Comparison of ENCODE assay signal across 19 mouse cellular contexts in genomic region chr10:95631568-95631967, GRCm38 (mm10). TPM values are rescaled to one million over a fixed set of nuclear protein-coding genes. Genes with fewer than 3 reads are reported as not detected.
A peak's percentile ranks its signal among the peaks of the same experiment; 100 is the strongest.
DNase-seq lines count a peak whose midpoint lies in the region; ATAC-seq lines count a peak whose summit lies in the region.
"Had no signal": no experiment of that assay in that cellular context is flagged by ENCODE, and none has a peak within 500 bp of the region (broad histone marks: within the 10 kb centered on the region; RNA-seq: fewer than 3 reads in every experiment).

No protein-coding gene starts in this region.

- intact Hi-C loops in left cerebral cortex, postnatal 4 days (cut with DNase I): no loop called here

- H3K4me3 ChIP-seq in forebrain, embryonic 10.5 days: no peak overlapping the region
- H3K4me3 ChIP-seq in forebrain, embryonic 15.5 days: no peak overlapping the region
- peak overlapping the region; percentile 28 for H3K4me3 ChIP-seq in erythroblast, embryonic 14.5 days (replicated peaks)
- no peak overlapping the region for H3K4me3 ChIP-seq in liver, embryonic 16.5 days (ENCODE audit: low read depth, low read length)
- no peak overlapping the region for H3K4me3 ChIP-seq in kidney, embryonic 16.5 days (ENCODE audit: low read length)
- H3K4me3 ChIP-seq: hindbrain, embryonic 13.5 days had no signal

- H3K4me1 ChIP-seq in forebrain, embryonic 10.5 days: peaks cover 7% of the 10 kb centered on the region; the same call in 1 of the 2 replicates
- no peaks in the 10 kb centered on the region for H3K4me1 ChIP-seq in forebrain, embryonic 15.5 days
- H3K4me1 ChIP-seq in erythroblast, embryonic 14.5 days (ENCODE audit: control insufficient read depth): peaks cover 58% of the 10 kb centered on the region
- H3K4me1 ChIP-seq in liver, embryonic 16.5 days (ENCODE audit: control insufficient read depth, low read depth, low read length): peaks cover 13% of the 10 kb centered on the region
- H3K4me1 ChIP-seq in kidney, embryonic 16.5 days (ENCODE audit: insufficient read depth, low read length): no peaks in the 10 kb centered on the region
- H3K4me1 ChIP-seq: hindbrain, embryonic 13.5 days had no signal

- no peaks in the 10 kb centered on the region for H3K36me3 ChIP-seq in forebrain, embryonic 10.5 days (replicated peaks)
- H3K36me3 ChIP-seq in forebrain, embryonic 15.5 days: no peaks in the 10 kb centered on the region
- no peaks in the 10 kb centered on the region for H3K36me3 ChIP-seq in erythroblast, embryonic 14.5 days (ENCODE audit: control insufficient read depth)
- no peaks in the 10 kb centered on the region for H3K36me3 ChIP-seq in liver, embryonic 16.5 days (ENCODE audit: control insufficient read depth, insufficient read depth)
- H3K36me3 ChIP-seq in kidney, embryonic 16.5 days (ENCODE audit: insufficient read depth, low read length): no peaks in the 10 kb centered on the region
- H3K36me3 ChIP-seq: hindbrain, embryonic 13.5 days had no signal

- DNase-seq in forebrain, embryonic 10.5 days (ENCODE audit: extremely low spot score, low spot score): no peak
- peak; percentile 35 for DNase-seq in 3134 (ENCODE audit: extremely low read depth, insufficient read length, low spot score)
- DNase-seq in left cerebral cortex, postnatal 4 days: no peak
- no peak for DNase-seq in layer of hippocampus, adult 8-10 months (ENCODE audit: low spot score in 2 of 2)
- DNase-seq: cerebellum, postnatal 14 days; heart, adult 11 months; kidney, adult 2 months; lung, embryonic 14.5 days; right cerebral cortex, postnatal 4 days had no signal

- ATAC-seq in forebrain, embryonic 15.5 days (replicated peaks): no peak
- ATAC-seq in liver, embryonic 16.5 days (ENCODE audit: low read depth): peak; percentile 89
- no peak for ATAC-seq in kidney, embryonic 16.5 days (ENCODE audit: low FRiP score, low TSS enrichment)

- WGBS in forebrain, embryonic 10.5 days: 74% methylated on average over 2 of the region's 2 CpGs
- 83% methylated on average over 2 of the region's 2 CpGs for WGBS in forebrain, embryonic 15.5 days
- WGBS in liver, embryonic 16.5 days (ENCODE audit: insufficient replicate concordance): 36% methylated on average over 2 of the region's 2 CpGs
- 66% methylated on average over 2 of the region's 2 CpGs for WGBS in kidney, embryonic 16.5 days

- no peaks in the 10 kb centered on the region for H3K27me3 ChIP-seq in forebrain, embryonic 10.5 days (ENCODE audit: poor library complexity, severe bottlenecking)
- H3K27me3 ChIP-seq in forebrain, embryonic 15.5 days: no peaks in the 10 kb centered on the region
- H3K27me3 ChIP-seq in erythroblast, embryonic 14.5 days (ENCODE audit: control insufficient read depth): no peaks in the 10 kb centered on the region
- H3K27me3 ChIP-seq in liver, embryonic 16.5 days (ENCODE audit: control insufficient read depth, insufficient read depth, low read depth, low read length): no peaks in the 10 kb centered on the region
- H3K27me3 ChIP-seq in kidney, embryonic 16.5 days (ENCODE audit: insufficient read depth, low read length): no peaks in the 10 kb centered on the region
- H3K27me3 ChIP-seq: hindbrain, embryonic 13.5 days had no signal

- H3K4me2 ChIP-seq in forebrain, embryonic 15.5 days (replicated peaks): no peak overlapping the region
- peak overlapping the region; percentile 10 for H3K4me2 ChIP-seq in liver, embryonic 16.5 days (ENCODE audit: low read depth, low read length)
- H3K4me2 ChIP-seq in kidney, embryonic 16.5 days (replicated peaks; ENCODE audit: low read depth, low read length): no peak overlapping the region
- H3K4me2 ChIP-seq: hindbrain, embryonic 13.5 days; lung, embryonic 14.5 days had no signal

- peak overlapping the region; percentile 37; the same call in 1 of the 2 replicates for H3K27ac ChIP-seq in forebrain, embryonic 10.5 days
- no peak overlapping the region for H3K27ac ChIP-seq in forebrain, embryonic 15.5 days (replicated peaks)
- H3K27ac ChIP-seq in liver, embryonic 16.5 days (ENCODE audit: low read length): peak overlapping the region; percentile 51
- no peak overlapping the region for H3K27ac ChIP-seq in kidney, embryonic 16.5 days (ENCODE audit: low read length)
- H3K27ac ChIP-seq: hindbrain, embryonic 13.5 days had no signal

- no peaks in the 10 kb centered on the region for H3K9me3 ChIP-seq in forebrain, embryonic 10.5 days
- no peaks in the 10 kb centered on the region for H3K9me3 ChIP-seq in forebrain, embryonic 15.5 days
- no peaks in the 10 kb centered on the region for H3K9me3 ChIP-seq in erythroblast, embryonic 14.5 days (ENCODE audit: control insufficient read depth, low read length)
- no peaks in the 10 kb centered on the region for H3K9me3 ChIP-seq in liver, embryonic 16.5 days (replicated peaks; ENCODE audit: control insufficient read depth, low read length)
- H3K9me3 ChIP-seq in kidney, embryonic 16.5 days (ENCODE audit: low read length): no peaks in the 10 kb centered on the region
- H3K9me3 ChIP-seq: hindbrain, embryonic 13.5 days had no signal

- H3K9ac ChIP-seq in forebrain, embryonic 15.5 days (replicated peaks): no peak overlapping the region
- H3K9ac ChIP-seq in liver, embryonic 16.5 days (ENCODE audit: low read depth, low read length): peak overlapping the region; percentile 3; the same call in 1 of the 2 replicates
- no peak overlapping the region for H3K9ac ChIP-seq in kidney, embryonic 16.5 days (replicated peaks; ENCODE audit: low read length)
- H3K9ac ChIP-seq: hindbrain, embryonic 13.5 days; lung, embryonic 14.5 days had no signal

RNA-seq across cellular contexts. Expression of gene Anapc15-ps, which starts 41.7 kb away (rescaled TPM):
- not detected in 2 replicates for polyA plus RNA-seq in forebrain, embryonic 10.5 days (2016; fragmentation: Nextera tagmentation; extraction: Ambion mirVana)
- not detected in 2 replicates for polyA plus RNA-seq in forebrain, embryonic 15.5 days (2015; fragmentation: Nextera tagmentation; extraction: Ambion mirVana)
- polyA plus RNA-seq in erythroblast, embryonic 14.5 days (2012): not detected in 2 replicates
- polyA plus RNA-seq in liver, embryonic 16.5 days (2015; fragmentation: Nextera tagmentation; extraction: Ambion mirVana): not detected in 2 replicates
- not detected for total RNA-seq in left cerebral cortex, postnatal 4 days (2021)
- 1.8 TPM in 1 of 2 replicates, not detected in the other for polyA plus RNA-seq in kidney, embryonic 16.5 days (2015; fragmentation: Nextera tagmentation; extraction: Ambion mirVana)
- not detected for total RNA-seq in layer of hippocampus, adult 8-10 months (2022)
- total RNA-seq: left cerebral cortex, postnatal 14 days; MEL had no signal
- polyA plus RNA-seq: embryonic facial prominence, embryonic 14.5 days; hindbrain, embryonic 13.5 days; kidney, adult 2 months; large intestine, adult 2 months; lung, embryonic 14.5 days; testis, adult 2 months had no signal

Comparison
In these comparisons a context has a peak if more than half of its experiments do, and no peak if none do; other contexts are left out.
1. H3K27ac ChIP-seq: peak in forebrain, embryonic 10.5 days (single experiment) and liver, embryonic 16.5 days (single experiment); none in forebrain, embryonic 15.5 days (single experiment) and kidney, embryonic 16.5 days (single experiment).